Mouse (Mus musculus) intestine, postnatal 0 days (tissue): ENCODE results near the gene Gfpt2. TPM values are rescaled to one million over a fixed set of nuclear protein-coding genes. Genes with fewer than 3 reads are reported as not detected.

Experiments
- ATAC-seq: fragments of 200-750 bp; cut with Nextera tagmentation; 2 replicates; pipeline ENCODE4 v1.8.0; 2017; ENCODE audit warnings: mild to moderate bottlenecking, moderate TSS enrichment, moderate library complexity
- H3K27ac ChIP-seq: fragments of 300-500 bp; sonication (generic); 2 replicates; pipeline ENCODE4 v1.5.1; 2014; ENCODE audit warnings: mild to moderate bottlenecking, low read depth, low read length, moderate library complexity
- H3K27me3 ChIP-seq: fragments of 300-500 bp; sonication (generic); replicated peaks from 2 replicates; pipeline ENCODE4 v1.6.1; 2014; ENCODE audit warnings: low read length, mixed read lengths; ENCODE audit not compliant: control insufficient read depth, insufficient read depth
- H3K36me3 ChIP-seq: fragments of 300-500 bp; sonication (generic); 2 replicates; pipeline ENCODE4 v1.6.1; 2014; ENCODE audit warnings: mild to moderate bottlenecking, moderate library complexity; ENCODE audit not compliant: control insufficient read depth, insufficient read depth
- H3K4me1 ChIP-seq: fragments of 300-500 bp; sonication (generic); replicated peaks from 2 replicates; pipeline ENCODE4 v1.6.1; 2014; ENCODE audit warnings: antibody characterized with exemption, low read length, mixed read lengths; ENCODE audit not compliant: control insufficient read depth, insufficient read depth
- H3K4me2 ChIP-seq: fragments of 300-500 bp; sonication (generic); replicated peaks from 2 replicates; pipeline ENCODE4 v1.6.1; 2014; ENCODE audit warnings: low read depth, mild to moderate bottlenecking, moderate library complexity
- H3K4me3 ChIP-seq: fragments of 300-500 bp; sonication (generic); 2 replicates; pipeline ENCODE4 v1.5.1; 2014; ENCODE audit warnings: low read depth, low read length
- H3K9ac ChIP-seq: fragments of 300-500 bp; sonication (generic); 2 replicates; pipeline ENCODE4 v1.6.1; 2014; ENCODE audit warnings: mild to moderate bottlenecking, low read depth, low read length
- H3K9me3 ChIP-seq: fragments of 300-500 bp; sonication (generic); 2 replicates; pipeline ENCODE4 v1.6.1; 2016; ENCODE audit warnings: mixed run types; ENCODE audit not compliant: control insufficient read depth
- CTCF ChIP-seq: sonication (generic); IDR thresholded peaks from 2 replicates; pipeline ENCODE4 v1.5.1; 2016; ENCODE audit warnings: low read depth, mild to moderate bottlenecking, control low read depth, antibody characterized with exemption, moderate library complexity
- WGBS: fragments of 180-500 bp; shearing (Covaris S2); extraction: QIAGEN DNeasy Blood & Tissue Kit; methylation state at CpG from one replicate; pipeline ENCODE4 v1.1.7; 2014; 5-methylcytosine and 5-hydroxymethylcytosine counted together
- polyA plus RNA-seq: library from polyadenylated mRNA; unstranded; fragments of >200 nt; fragmentation: Nextera tagmentation; extraction: Ambion mirVana; gene quantifications from 2 replicates; pipeline ENCODE4 v1.2.1, GENCODE M21; 2015

Gfpt2 gene
- polyA plus RNA-seq, 1 experiment from 2014 or later = 1.7 TPM

DNA sequence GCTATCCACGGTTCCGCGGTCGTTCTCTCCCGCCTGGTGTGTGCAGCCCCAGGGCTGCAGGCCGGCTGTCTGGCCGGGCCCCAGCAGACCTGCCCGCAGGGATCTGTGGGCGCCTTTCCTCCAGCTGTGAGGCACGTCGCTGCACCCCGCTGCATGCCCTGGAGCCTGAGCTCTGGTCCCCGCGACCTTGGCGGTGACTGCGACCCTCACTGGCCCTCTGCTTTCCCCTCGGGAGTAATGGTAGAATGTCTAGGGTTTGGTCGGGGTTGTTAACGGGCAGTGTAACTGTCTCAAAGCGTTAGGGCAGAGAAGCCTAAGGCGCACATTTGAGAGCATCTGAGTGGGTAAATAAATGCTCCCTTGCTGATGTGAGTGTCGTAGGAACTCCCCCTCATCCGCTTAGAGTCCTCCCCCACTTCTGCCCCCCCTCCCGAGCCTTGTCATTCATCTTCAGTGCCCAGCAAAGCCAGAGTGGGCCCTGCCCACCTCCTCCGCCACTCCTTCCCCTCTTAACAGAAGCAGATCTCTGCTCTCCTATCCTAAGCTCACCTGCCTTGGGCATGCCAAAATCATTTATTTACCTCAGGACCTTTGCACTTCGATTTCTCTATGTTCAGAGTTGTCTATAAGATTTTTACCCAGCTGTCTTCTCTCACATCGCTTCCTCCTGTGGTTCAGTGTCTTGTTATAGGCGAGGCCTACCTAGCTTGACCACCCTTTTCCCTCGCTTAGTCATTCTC is 53.3 kb downstream of the Gfpt2 start:
- peak overlapping the region; percentile 92 for H3K4me2 ChIP-seq
- ATAC-seq = no peak
- H3K4me1 ChIP-seq = peaks cover 11% of the 10 kb centered on the region
- WGBS = 7% methylated on average over 29 of the region's 29 CpGs
- no peaks in the 10 kb centered on the region for H3K36me3 ChIP-seq
- TF ChIP-seq CTCF = no peak
- H3K4me3 ChIP-seq = peak overlapping the region; percentile 92
- peak overlapping the region; percentile 86 for H3K9ac ChIP-seq
- no peaks in the 10 kb centered on the region for H3K27me3 ChIP-seq
- no peaks in the 10 kb centered on the region for H3K9me3 ChIP-seq
- peak overlapping the region; percentile 80 for H3K27ac ChIP-seq

GRCm38 (mm10) chr11:49847811-49848078 is 53.8 kb downstream of the Gfpt2 start:
- 64% methylated on average over 2 of the region's 2 CpGs for WGBS

DNA sequence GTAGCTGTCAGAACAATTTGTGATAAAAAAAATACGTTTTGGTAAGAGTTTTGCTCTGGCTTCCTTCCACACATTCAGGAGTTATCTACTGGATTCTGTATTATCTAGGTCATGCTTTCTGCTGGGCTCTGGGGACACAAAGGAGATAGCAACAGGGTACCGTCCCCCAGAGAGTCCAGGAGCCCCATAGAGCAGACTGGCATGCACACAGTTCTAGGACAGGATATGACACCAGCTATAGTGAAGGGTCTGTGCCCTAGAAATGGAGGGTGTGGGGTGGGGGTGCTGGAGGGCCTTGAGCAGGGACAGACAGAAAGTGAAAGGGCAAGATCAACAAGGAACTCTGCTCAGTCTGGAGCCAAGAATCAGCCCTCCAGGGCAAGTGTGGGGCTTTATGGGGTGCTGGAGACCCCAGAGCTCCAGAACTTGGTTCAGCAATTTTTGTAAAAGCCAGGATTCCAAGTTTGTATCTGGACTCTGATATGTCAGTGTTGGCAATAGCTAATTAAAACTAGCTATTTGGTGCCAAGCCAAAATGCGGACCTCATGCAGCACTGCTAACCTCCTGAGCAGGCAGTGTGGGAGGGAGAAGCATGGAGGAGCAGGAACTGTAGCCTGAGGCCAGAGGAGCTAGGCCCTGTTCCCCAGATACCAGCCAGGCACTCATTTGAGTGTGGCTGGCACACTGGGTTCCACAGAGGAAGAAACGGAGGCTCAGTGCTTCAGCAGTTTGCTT is 54.3 kb downstream of the Gfpt2 start:
- TF ChIP-seq CTCF = no peak
- H3K4me1 ChIP-seq = peaks cover 11% of the 10 kb centered on the region
- no peak overlapping the region for H3K4me3 ChIP-seq
- H3K9ac ChIP-seq = no peak overlapping the region
- H3K9me3 ChIP-seq = no peaks in the 10 kb centered on the region
- no peak overlapping the region for H3K27ac ChIP-seq
- no peaks in the 10 kb centered on the region for H3K27me3 ChIP-seq
- peak overlapping the region; percentile 92; the same call in 1 of the 2 replicates for H3K4me2 ChIP-seq
- 65% methylated on average over 4 of the region's 4 CpGs for WGBS
- no peaks in the 10 kb centered on the region for H3K36me3 ChIP-seq
- no peak for ATAC-seq

More at GRCm38 (mm10) chr11:49847811-49848078, 53.8 kb downstream of the Gfpt2 start:
- Histone ChIP-seq H3K4me2 (peak overlapping the region; percentile 92), H3K27me3 (no peaks in the 10 kb centered on the region), H3K27ac (no peak overlapping the region), H3K36me3 (no peaks in the 10 kb centered on the region), H3K4me3 (peak overlapping the region; percentile 92), H3K9me3 (no peaks in the 10 kb centered on the region), H3K4me1 (peaks cover 11% of the 10 kb centered on the region), H3K9ac (no peak overlapping the region)
- TF ChIP-seq CTCF = no peak
- ATAC-seq = no peak

DNA sequence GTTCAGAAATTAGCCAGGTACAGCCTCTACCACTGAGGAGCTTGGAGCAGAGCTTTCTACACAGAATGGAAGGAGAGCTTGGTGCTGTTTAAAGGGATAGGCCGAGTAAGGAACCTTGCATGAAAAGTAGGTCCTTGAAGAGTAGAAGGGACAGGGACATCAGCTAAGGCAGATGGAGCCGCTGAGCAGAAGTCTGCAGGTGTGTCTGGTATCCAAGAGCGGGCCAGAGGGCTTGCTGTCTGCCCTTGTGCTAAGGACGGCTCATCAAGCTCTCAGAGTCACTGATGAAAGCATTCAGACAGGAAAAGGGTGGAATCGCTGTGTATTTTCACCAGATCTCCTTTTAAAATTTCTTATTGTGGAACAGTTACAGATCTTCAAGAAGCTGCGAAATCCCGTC is 56.4 kb downstream of the Gfpt2 start:
- H3K9ac ChIP-seq = no peak overlapping the region
- no peak overlapping the region for H3K4me3 ChIP-seq
- H3K4me1 ChIP-seq = peaks cover 11% of the 10 kb centered on the region
- TF ChIP-seq CTCF = no peak
- H3K27ac ChIP-seq = peak overlapping the region; percentile 41; the same call in 1 of the 2 replicates
- no peaks in the 10 kb centered on the region for H3K9me3 ChIP-seq
- no peak overlapping the region for H3K4me2 ChIP-seq
- H3K36me3 ChIP-seq = peaks cover 5% of the 10 kb centered on the region; the same call in 1 of the 2 replicates
- 83% methylated on average over 7 of the region's 7 CpGs for WGBS
- ATAC-seq = no peak
- H3K27me3 ChIP-seq = no peaks in the 10 kb centered on the region

GRCm38 (mm10) chr11:49855144-49855543 is 61.2 kb downstream of the Gfpt2 start:
- Histone ChIP-seq H3K9ac (no peak overlapping the region), H3K27ac (no peak overlapping the region), H3K27me3 (no peaks in the 10 kb centered on the region), H3K4me3 (no peak overlapping the region), H3K4me2 (no peak overlapping the region), H3K4me1 (no peaks in the 10 kb centered on the region), H3K9me3 (no peaks in the 10 kb centered on the region), H3K36me3 (peaks cover 9% of the 10 kb centered on the region; the same call in 1 of the 2 replicates)
- TF ChIP-seq CTCF = no peak
- ATAC-seq = no peak
- WGBS = 78% methylated on average over 5 of the region's 5 CpGs

GRCm38 (mm10) chr11:49861139-49861538 is 67.2 kb downstream of the Gfpt2 start:
- H3K9ac ChIP-seq = no peak overlapping the region
- H3K4me3 ChIP-seq = no peak overlapping the region
- peaks cover 11% of the 10 kb centered on the region for H3K36me3 ChIP-seq
- H3K4me2 ChIP-seq = no peak overlapping the region
- H3K4me1 ChIP-seq = no peaks in the 10 kb centered on the region
- H3K27me3 ChIP-seq = no peaks in the 10 kb centered on the region
- no peak for TF ChIP-seq CTCF
- H3K27ac ChIP-seq = no peak overlapping the region
- WGBS = 87% methylated on average over 4 of the region's 4 CpGs
- no peak for ATAC-seq
- no peaks in the 10 kb centered on the region for H3K9me3 ChIP-seq
